Mouse (Mus musculus) heart, embryonic 10.5 days (tissue): ENCODE measurements around the gene Gcm1. TPM values are rescaled to one million over a fixed set of nuclear protein-coding genes. Genes with fewer than 3 reads are reported as not detected.

ENCODE experiments used
- DNase-seq: peaks from one replicate; pipeline ENCODE4 v3.0.0-alpha.2; 2017; ENCODE audit warnings: low spot score
- H3K27ac ChIP-seq: fragments of 300-500 bp; sonication (generic); 2 replicates; pipeline ENCODE4 v1.5.1; 2016; ENCODE audit warnings: mild to moderate bottlenecking
- H3K27me3 ChIP-seq: fragments of 300-500 bp; sonication (generic); 2 replicates; pipeline ENCODE4 v1.6.1; 2016; ENCODE audit warnings: mild to moderate bottlenecking; ENCODE audit not compliant: poor library complexity, insufficient read depth, severe bottlenecking
- H3K36me3 ChIP-seq: fragments of 300-500 bp; sonication (generic); 2 replicates; pipeline ENCODE4 v1.6.1; 2016; ENCODE audit warnings: mild to moderate bottlenecking, moderate library complexity
- H3K4me1 ChIP-seq: fragments of 300-500 bp; sonication (generic); 2 replicates; pipeline ENCODE4 v1.6.1; 2016; ENCODE audit warnings: mild to moderate bottlenecking
- H3K4me3 ChIP-seq: fragments of 300-500 bp; sonication (generic); 2 replicates; pipeline ENCODE4 v1.5.1; 2016; ENCODE audit warnings: mild to moderate bottlenecking, moderate library complexity
- H3K9me3 ChIP-seq: fragments of 300-500 bp; sonication (generic); 2 replicates; pipeline ENCODE4 v1.6.1; 2016; ENCODE audit warnings: mild to moderate bottlenecking, moderate library complexity
- WGBS: fragments of 180-500 bp; shearing (Covaris S2); methylation state at CpG from one replicate; pipeline ENCODE4 v1.1.7; 2016; 5-methylcytosine and 5-hydroxymethylcytosine counted together
- polyA plus RNA-seq: library from polyadenylated mRNA; unstranded; fragments of >200 nt; fragmentation: Nextera tagmentation; extraction: Ambion mirVana; gene quantifications from 2 replicates; pipeline ENCODE4 v1.2.1, GENCODE M21; 2016

Gcm1 gene
- polyA plus RNA-seq, 1 experiment from 2014 or later: not detected

DNA sequence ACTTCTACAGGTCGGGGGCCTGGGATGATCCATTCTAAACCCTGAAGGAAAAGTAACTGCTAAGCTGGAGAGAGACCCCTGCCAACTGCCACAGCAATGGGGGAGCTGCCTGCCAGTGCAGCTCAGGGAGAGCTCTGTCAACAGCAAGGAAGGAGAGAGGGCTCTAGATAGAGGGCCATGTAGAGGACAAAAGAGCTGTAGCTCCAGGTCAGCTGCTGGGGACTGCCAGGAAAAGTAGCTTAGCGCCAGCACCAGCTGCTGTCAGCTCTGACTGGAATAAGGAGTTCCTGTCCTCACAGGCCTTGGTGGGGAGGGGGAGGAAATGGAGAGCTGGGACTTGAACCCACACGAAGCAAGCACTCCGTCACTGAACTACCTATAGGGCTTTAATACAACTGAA lies 36.8 kb downstream of the Gcm1 start:
- H3K27ac ChIP-seq: peak overlapping the region; percentile 80
- H3K4me1 ChIP-seq: peaks cover 13% of the 10 kb centered on the region
- 73% methylated on average over 4 of the region's 4 CpGs for WGBS
- no peak overlapping the region for H3K4me3 ChIP-seq
- no peaks in the 10 kb centered on the region for H3K9me3 ChIP-seq
- H3K36me3 ChIP-seq: peaks cover 55% of the 10 kb centered on the region
- DNase-seq: no peak
- no peaks in the 10 kb centered on the region for H3K27me3 ChIP-seq

DNA sequence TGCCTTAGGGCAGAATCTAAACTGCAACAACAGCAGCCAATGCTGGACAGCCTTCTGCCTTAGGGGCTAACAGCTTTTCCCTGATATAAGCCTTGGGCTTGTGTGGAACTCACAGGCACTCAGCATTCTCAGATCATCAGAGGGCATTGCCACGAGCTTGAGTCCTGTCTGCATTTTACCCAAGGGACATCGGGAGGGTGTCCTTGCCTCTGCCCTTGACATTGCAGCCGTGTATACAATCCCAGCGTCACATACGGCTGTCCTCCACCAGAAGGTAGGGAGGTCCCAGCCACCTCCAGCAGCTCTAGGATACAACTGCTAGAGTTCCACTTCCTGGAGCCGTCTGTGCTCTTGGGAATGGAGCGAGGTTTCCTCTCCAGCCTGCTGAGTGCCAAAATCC lies 37.2 kb downstream of the Gcm1 start:
- peak overlapping the region; percentile 80 for H3K27ac ChIP-seq

GRCm38 (mm10) chr9:78089906-78090305 lies 38.2 kb downstream of the Gcm1 start:
- peaks cover 13% of the 10 kb centered on the region for H3K4me1 ChIP-seq
- H3K4me3 ChIP-seq: no peak overlapping the region
- no peaks in the 10 kb centered on the region for H3K9me3 ChIP-seq
- H3K27me3 ChIP-seq: no peaks in the 10 kb centered on the region
- no peak overlapping the region for H3K27ac ChIP-seq
- 85% methylated on average over 1 of the region's 1 CpGs for WGBS
- no peak for DNase-seq
- H3K36me3 ChIP-seq: peaks cover 47% of the 10 kb centered on the region

More for the DNA sequence above, 37.2 kb downstream of the Gcm1 start:
- Histone ChIP-seq H3K4me3 (no peak overlapping the region), H3K9me3 (no peaks in the 10 kb centered on the region), H3K27me3 (no peaks in the 10 kb centered on the region), H3K4me1 (peaks cover 13% of the 10 kb centered on the region), H3K36me3 (peaks cover 50% of the 10 kb centered on the region)
- DNase-seq: no peak
- WGBS: 46% methylated on average over 7 of the region's 7 CpGs

DNA sequence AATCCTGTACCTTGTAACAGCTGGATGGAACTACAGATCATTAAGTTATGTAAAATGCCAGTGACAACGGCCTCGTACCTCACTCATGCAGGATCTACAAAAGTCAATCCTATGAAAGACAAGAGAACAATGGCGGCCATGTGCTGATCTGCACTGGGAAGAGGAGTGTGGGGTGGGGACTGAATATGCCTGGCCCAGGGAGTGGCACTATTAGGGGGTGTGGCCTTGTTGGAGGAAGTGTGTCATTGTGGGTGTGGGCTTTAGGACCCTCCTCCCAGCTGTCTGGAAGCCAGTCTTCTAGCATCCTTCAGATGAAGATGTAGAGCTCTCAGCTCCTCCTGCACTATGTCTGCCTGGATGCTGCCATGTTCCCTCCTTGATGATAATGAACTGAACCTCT lies 38.9 kb downstream of the Gcm1 start:
- Histone ChIP-seq H3K27ac (no peak overlapping the region), H3K4me1 (peaks cover 13% of the 10 kb centered on the region), H3K9me3 (no peaks in the 10 kb centered on the region), H3K27me3 (no peaks in the 10 kb centered on the region), H3K36me3 (peaks cover 47% of the 10 kb centered on the region), H3K4me3 (no peak overlapping the region)
- DNase-seq: no peak
- 93% methylated on average over 3 of the region's 3 CpGs for WGBS

- Histone ChIP-seq H3K4me1 (no peaks in the 10 kb centered on the region), H3K36me3 (peaks cover 69% of the 10 kb centered on the region), H3K27ac (no peak overlapping the region), H3K9me3 (no peaks in the 10 kb centered on the region), H3K27me3 (no peaks in the 10 kb centered on the region), H3K4me3 (no peak overlapping the region)
- no peak for DNase-seq
- WGBS: 94% methylated on average over 12 of the region's 12 CpGs
Observed at GRCm38 (mm10) chr9:78095686-78096085, 44.0 kb downstream of the Gcm1 start.

DNA sequence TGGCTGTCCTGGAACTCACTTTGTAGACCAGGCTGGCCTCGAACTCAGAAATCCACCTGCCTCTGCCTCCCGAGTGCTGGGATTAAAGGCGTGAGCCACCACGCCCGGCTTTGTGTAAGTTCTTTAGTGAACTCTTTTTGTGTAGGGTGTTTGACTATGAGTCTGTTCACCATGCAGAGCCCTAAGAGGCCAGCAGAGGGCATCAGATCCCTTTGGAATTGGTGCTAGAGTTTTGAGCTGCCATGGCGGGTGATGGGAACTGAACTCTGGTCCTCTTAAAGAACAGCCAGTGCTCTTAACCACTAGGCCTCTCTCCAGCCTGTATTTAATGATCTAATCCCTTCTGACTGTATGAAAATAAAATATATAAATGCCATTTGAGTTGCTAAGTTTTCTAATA lies 44.7 kb downstream of the Gcm1 start:
- no peak for DNase-seq
- no peak overlapping the region for H3K4me3 ChIP-seq
- H3K27me3 ChIP-seq: no peaks in the 10 kb centered on the region
- peaks cover 72% of the 10 kb centered on the region for H3K36me3 ChIP-seq
- no peaks in the 10 kb centered on the region for H3K9me3 ChIP-seq
- H3K4me1 ChIP-seq: no peaks in the 10 kb centered on the region
- no peak overlapping the region for H3K27ac ChIP-seq
- 95% methylated on average over 6 of the region's 6 CpGs for WGBS

GRCm38 (mm10) chr9:78100956-78101355 lies 49.2 kb downstream of the Gcm1 start:
- Histone ChIP-seq H3K4me1 (peaks cover 5% of the 10 kb centered on the region; the same call in 1 of the 2 replicates), H3K27me3 (no peaks in the 10 kb centered on the region), H3K4me3 (no peak overlapping the region), H3K27ac (no peak overlapping the region), H3K36me3 (peaks cover 58% of the 10 kb centered on the region), H3K9me3 (no peaks in the 10 kb centered on the region)
- no peak for DNase-seq
- 86% methylated on average over 5 of the region's 5 CpGs for WGBS

- no peak overlapping the region for H3K4me3 ChIP-seq
- 75% methylated on average over 4 of the region's 4 CpGs for WGBS
- H3K4me1 ChIP-seq: peaks cover 6% of the 10 kb centered on the region; the same call in 1 of the 2 replicates
- no peak overlapping the region for H3K27ac ChIP-seq
- H3K36me3 ChIP-seq: peaks cover 56% of the 10 kb centered on the region
- no peak for DNase-seq
- no peaks in the 10 kb centered on the region for H3K27me3 ChIP-seq
- no peaks in the 10 kb centered on the region for H3K9me3 ChIP-seq
Observed at GRCm38 (mm10) chr9:78101431-78101830, 49.7 kb downstream of the Gcm1 start.

DNA sequence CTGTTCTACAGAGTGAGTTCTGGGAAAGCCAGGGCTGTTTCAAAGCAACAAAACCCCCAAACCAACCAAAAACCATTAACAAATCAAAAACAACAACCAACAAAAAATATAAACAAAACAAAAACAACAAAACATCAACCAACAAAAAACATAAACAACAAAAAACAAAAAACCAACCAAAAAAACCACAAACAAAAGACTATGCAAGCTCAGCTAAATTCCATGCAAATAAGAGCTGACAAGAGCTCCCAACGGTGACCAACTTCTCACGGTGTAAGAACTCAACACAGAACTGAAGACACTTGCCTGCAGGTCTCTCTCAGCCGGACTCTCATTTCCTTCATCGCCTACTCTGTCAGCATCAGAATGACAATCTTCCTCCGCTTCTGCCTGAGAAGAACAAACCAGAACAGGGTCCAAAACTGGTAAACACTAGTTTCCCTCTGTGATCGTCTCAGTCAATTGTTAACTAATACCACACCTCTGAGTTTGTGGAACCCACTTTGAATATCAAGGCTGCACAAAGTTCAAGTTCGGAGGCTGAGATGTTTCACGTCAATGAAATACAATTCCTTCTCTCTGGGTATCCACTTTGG lies 52.3 kb downstream of the Gcm1 start:
- WGBS: 85% methylated on average over 8 of the region's 8 CpGs
- Histone ChIP-seq H3K27me3 (no peaks in the 10 kb centered on the region), H3K36me3 (peaks cover 30% of the 10 kb centered on the region), H3K9me3 (no peaks in the 10 kb centered on the region), H3K27ac (no peak overlapping the region), H3K4me3 (no peak overlapping the region), H3K4me1 (peaks cover 16% of the 10 kb centered on the region; the same call in 1 of the 2 replicates)
- DNase-seq: no peak

GRCm38 (mm10) chr9:78104973-78105372 lies 53.2 kb downstream of the Gcm1 start:
- Histone ChIP-seq H3K4me3 (no peak overlapping the region), H3K27me3 (no peaks in the 10 kb centered on the region), H3K36me3 (peaks cover 25% of the 10 kb centered on the region), H3K9me3 (no peaks in the 10 kb centered on the region), H3K27ac (no peak overlapping the region), H3K4me1 (peaks cover 16% of the 10 kb centered on the region; the same call in 1 of the 2 replicates)
- no peak for DNase-seq
- WGBS: 81% methylated on average over 6 of the region's 6 CpGs

DNA sequence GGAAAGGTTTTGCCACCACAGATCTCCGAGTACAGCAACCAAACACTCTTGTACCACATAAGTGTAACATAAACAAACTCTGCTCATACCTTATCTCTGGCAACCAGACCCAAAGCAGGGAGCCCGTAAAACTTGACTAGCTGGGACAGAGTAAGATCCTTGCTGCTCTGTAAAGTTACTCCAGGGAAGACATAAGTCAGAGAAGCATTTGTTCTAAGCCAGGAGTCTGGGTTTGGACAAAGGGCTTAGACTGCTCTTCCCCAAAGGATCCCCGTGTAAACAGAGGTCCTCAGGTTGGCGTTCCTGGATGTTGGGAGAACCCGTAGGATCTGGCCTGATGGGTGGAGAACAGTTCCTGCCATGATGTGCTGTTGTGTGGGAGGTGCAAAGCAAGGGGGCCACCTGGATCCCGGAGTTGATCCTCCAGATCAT lies 53.8 kb downstream of the Gcm1 start:
- H3K4me1 ChIP-seq: peaks cover 16% of the 10 kb centered on the region; the same call in 1 of the 2 replicates
- DNase-seq: no peak
- no peak overlapping the region for H3K4me3 ChIP-seq
- no peaks in the 10 kb centered on the region for H3K9me3 ChIP-seq
- H3K27ac ChIP-seq: peak overlapping the region; percentile 64; the same call in 1 of the 2 replicates
- no peaks in the 10 kb centered on the region for H3K27me3 ChIP-seq
- H3K36me3 ChIP-seq: peaks cover 20% of the 10 kb centered on the region
- WGBS: 58% methylated on average over 6 of the region's 6 CpGs

GRCm38 (mm10) chr9:78106821-78107220 lies 55.1 kb downstream of the Gcm1 start:
- H3K27me3 ChIP-seq: no peaks in the 10 kb centered on the region
- no peak overlapping the region for H3K27ac ChIP-seq
- peaks cover 16% of the 10 kb centered on the region; the same call in 1 of the 2 replicates for H3K4me1 ChIP-seq
- DNase-seq: no peak
- no peaks in the 10 kb centered on the region for H3K9me3 ChIP-seq
- H3K4me3 ChIP-seq: no peak overlapping the region
- 85% methylated on average over 4 of the region's 4 CpGs for WGBS
- H3K36me3 ChIP-seq: peaks cover 11% of the 10 kb centered on the region

DNA sequence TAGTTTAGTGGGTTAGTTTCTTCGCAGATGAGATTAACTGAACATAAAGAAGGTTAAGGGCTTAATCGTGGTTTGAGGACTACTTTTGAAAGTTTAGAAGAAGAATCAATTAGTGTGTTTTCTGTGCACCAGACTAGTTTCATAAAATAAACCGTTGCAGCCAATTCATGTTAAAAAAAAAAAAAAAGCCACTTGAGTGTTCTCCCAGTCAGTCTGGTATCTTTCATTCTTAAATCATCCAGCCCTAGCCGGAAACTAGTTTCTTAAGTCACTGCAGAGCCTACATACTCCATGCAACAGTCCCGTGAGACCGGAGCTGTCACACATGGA lies 55.8 kb downstream of the Gcm1 start:
- H3K4me3 ChIP-seq: peak overlapping the region; percentile 95
- H3K27me3 ChIP-seq: no peaks in the 10 kb centered on the region
- WGBS: 23% methylated on average over 6 of the region's 6 CpGs
- DNase-seq: no peak
- no peaks in the 10 kb centered on the region for H3K9me3 ChIP-seq
- peaks cover 16% of the 10 kb centered on the region; the same call in 1 of the 2 replicates for H3K4me1 ChIP-seq
- peaks cover 7% of the 10 kb centered on the region for H3K36me3 ChIP-seq
- peak overlapping the region; percentile 97 for H3K27ac ChIP-seq
